Mouse (Mus musculus) ES-E14 (cell line): ENCODE measurements around the gene Sik3.

Source experiments
- MAFK ChIP-seq: IDR thresholded peaks from 2 replicates; pipeline ENCODE4 v1.6.1; 2014; ENCODE audit warnings: mild to moderate bottlenecking, low read depth, low read length, inconsistent platforms; ENCODE audit not compliant: insufficient read depth
- ZC3H11A ChIP-seq: IDR thresholded peaks from 2 replicates; pipeline ENCODE4 v1.6.1; 2012; ENCODE audit warnings: low read depth, mild to moderate bottlenecking, inconsistent platforms, low read length, borderline replicate concordance
- ZNF384 ChIP-seq: IDR thresholded peaks from 2 replicates; pipeline ENCODE4 v1.6.1; 2012; ENCODE audit warnings: low read depth, low read length, inconsistent platforms

- no peak for TF ChIP-seq ZC3H11A
- no peak for TF ChIP-seq MAFK
- TF ChIP-seq ZNF384 = no peak
Measured at GRCm38 (mm10) chr9:46009669-46009983, 3.0 kb upstream of the Sik3 start.
